Mouse (Mus musculus): ENCODE results near the gene Gm340. TPM values are rescaled to one million over a fixed set of nuclear protein-coding genes. Genes with fewer than 3 reads are reported as not detected.

Gm340 gene
- 1.5 and 2.0 TPM in 2 replicates for polyA plus RNA-seq (2012; rRNA removed)
- 3.1 and 3.9 TPM in 2 replicates for polyA plus RNA-seq (2014; fragmentation: Nextera tagmentation; extraction: Ambion mirVana)

GRCm38 (mm10) chr19:41581706-41582420 lies at the start of gene Gm340:
Gene Gm340, plus strand, starts transcription at chr19:41582370.
- Histone ChIP-seq H3K27me3 (ENCODE audit: control insufficient read depth, insufficient read depth, low read length) (no peaks in the 10 kb centered on the region), H3K4me2 (replicated peaks; ENCODE audit: low read depth, low read length, severe bottlenecking) (no peak within 1 kb of the TSS), H3K4me1 (ENCODE audit: control insufficient read depth, insufficient read depth, low read length) (no peaks in the 10 kb centered on the region), H3K27ac (replicated peaks; ENCODE audit: low read depth, low read length) (no peak within 1 kb of the TSS), H3K9me3 (ENCODE audit: control insufficient read depth, low read length) (no peaks in the 10 kb centered on the region), H3K36me3 (ENCODE audit: control insufficient read depth, insufficient read depth, low read length) (peaks cover 23% of the 10 kb centered on the region), H3K9ac (ENCODE audit: low read depth, low read length, severe bottlenecking) (no peak within 1 kb of the TSS), H3K4me3 (replicated peaks; ENCODE audit: low read length) (no peak within 1 kb of the TSS)
- 93% methylated on average over 23 of the region's 23 CpGs for WGBS
- DNase-seq (ENCODE audit: low spot score), result no peak
- no peak for TF ChIP-seq POLR2A (IDR thresholded peaks at IDR 0.05; ENCODE audit: borderline replicate concordance, extremely low read depth, insufficient read depth, insufficient read length)
- no peak for ATAC-seq (ENCODE audit: low FRiP score, low read depth)

- Histone ChIP-seq H3K9ac (ENCODE audit: low read depth, low read length, severe bottlenecking) (no peak overlapping the region), H3K4me3 (replicated peaks; ENCODE audit: low read length) (no peak overlapping the region), H3K4me1 (ENCODE audit: control insufficient read depth, insufficient read depth, low read length) (no peaks in the 10 kb centered on the region), H3K9me3 (ENCODE audit: control insufficient read depth, low read length) (no peaks in the 10 kb centered on the region), H3K27me3 (ENCODE audit: control insufficient read depth, insufficient read depth, low read length) (no peaks in the 10 kb centered on the region), H3K36me3 (ENCODE audit: control insufficient read depth, insufficient read depth, low read length) (peaks cover 9% of the 10 kb centered on the region; the same call in 1 of the 2 replicates), H3K4me2 (replicated peaks; ENCODE audit: low read depth, low read length, severe bottlenecking) (no peak overlapping the region), H3K27ac (replicated peaks; ENCODE audit: low read depth, low read length) (no peak overlapping the region)
- DNase-seq (ENCODE audit: low spot score) (no peak), ATAC-seq (ENCODE audit: low FRiP score, low read depth) (no peak)
- WGBS, result 90% methylated on average over 3 of the region's 3 CpGs
- no peak for TF ChIP-seq POLR2A (IDR thresholded peaks at IDR 0.05; ENCODE audit: borderline replicate concordance, extremely low read depth, insufficient read depth, insufficient read length)
These were observed 48.1 kb upstream of the Gm340 start for GRCm38 (mm10) chr19:41534021-41534420.

- Histone ChIP-seq H3K27me3 (ENCODE audit: control insufficient read depth, insufficient read depth, low read length) (no peaks in the 10 kb centered on the region), H3K4me2 (replicated peaks; ENCODE audit: low read depth, low read length, severe bottlenecking) (no peak overlapping the region), H3K4me3 (replicated peaks; ENCODE audit: low read length) (no peak overlapping the region), H3K4me1 (ENCODE audit: control insufficient read depth, insufficient read depth, low read length) (no peaks in the 10 kb centered on the region), H3K9me3 (ENCODE audit: control insufficient read depth, low read length) (no peaks in the 10 kb centered on the region), H3K9ac (ENCODE audit: low read depth, low read length, severe bottlenecking) (no peak overlapping the region), H3K27ac (replicated peaks; ENCODE audit: low read depth, low read length) (no peak overlapping the region), H3K36me3 (ENCODE audit: control insufficient read depth, insufficient read depth, low read length) (peaks cover 48% of the 10 kb centered on the region)
- WGBS, result 85% methylated on average over 4 of the region's 4 CpGs
- DNase-seq (ENCODE audit: low spot score), result no peak
- ATAC-seq (ENCODE audit: low FRiP score, low read depth), result no peak
- no peak for TF ChIP-seq POLR2A (IDR thresholded peaks at IDR 0.05; ENCODE audit: borderline replicate concordance, extremely low read depth, insufficient read depth, insufficient read length)
These were observed 25.2 kb upstream of the Gm340 start for GRCm38 (mm10) chr19:41556981-41557380.

GRCm38 (mm10) chr19:41557491-41557890 lies 24.7 kb upstream of the Gm340 start:
- Histone ChIP-seq H3K9ac (ENCODE audit: low read depth, low read length, severe bottlenecking) (no peak overlapping the region), H3K27ac (replicated peaks; ENCODE audit: low read depth, low read length) (no peak overlapping the region), H3K4me2 (replicated peaks; ENCODE audit: low read depth, low read length, severe bottlenecking) (no peak overlapping the region), H3K27me3 (ENCODE audit: control insufficient read depth, insufficient read depth, low read length) (no peaks in the 10 kb centered on the region), H3K36me3 (ENCODE audit: control insufficient read depth, insufficient read depth, low read length) (peaks cover 46% of the 10 kb centered on the region), H3K4me1 (ENCODE audit: control insufficient read depth, insufficient read depth, low read length) (no peaks in the 10 kb centered on the region), H3K4me3 (replicated peaks; ENCODE audit: low read length) (no peak overlapping the region), H3K9me3 (ENCODE audit: control insufficient read depth, low read length) (no peaks in the 10 kb centered on the region)
- ATAC-seq (ENCODE audit: low FRiP score, low read depth) (no peak), DNase-seq (ENCODE audit: low spot score) (no peak)
- TF ChIP-seq POLR2A (IDR thresholded peaks at IDR 0.05; ENCODE audit: borderline replicate concordance, extremely low read depth, insufficient read depth, insufficient read length), result no peak
- WGBS, result 81% methylated on average over 4 of the region's 4 CpGs

GRCm38 (mm10) chr19:41558891-41559486 lies 23.2 kb upstream of the Gm340 start:
- no peak for TF ChIP-seq POLR2A (IDR thresholded peaks at IDR 0.05; ENCODE audit: borderline replicate concordance, extremely low read depth, insufficient read depth, insufficient read length)
- DNase-seq (ENCODE audit: low spot score) (no peak), ATAC-seq (ENCODE audit: low FRiP score, low read depth) (no peak)
- WGBS, result 87% methylated on average over 9 of the region's 9 CpGs
- Histone ChIP-seq H3K4me1 (ENCODE audit: control insufficient read depth, insufficient read depth, low read length) (no peaks in the 10 kb centered on the region), H3K27me3 (ENCODE audit: control insufficient read depth, insufficient read depth, low read length) (no peaks in the 10 kb centered on the region), H3K9me3 (ENCODE audit: control insufficient read depth, low read length) (no peaks in the 10 kb centered on the region), H3K9ac (ENCODE audit: low read depth, low read length, severe bottlenecking) (no peak overlapping the region), H3K36me3 (ENCODE audit: control insufficient read depth, insufficient read depth, low read length) (peaks cover 44% of the 10 kb centered on the region), H3K4me2 (replicated peaks; ENCODE audit: low read depth, low read length, severe bottlenecking) (no peak overlapping the region), H3K4me3 (replicated peaks; ENCODE audit: low read length) (no peak overlapping the region), H3K27ac (replicated peaks; ENCODE audit: low read depth, low read length) (no peak overlapping the region)

Data from limb, embryonic 14.5 days (tissue).